Comparison of ENCODE assay signal across 17 mouse cellular contexts in the genomic region with DNA sequence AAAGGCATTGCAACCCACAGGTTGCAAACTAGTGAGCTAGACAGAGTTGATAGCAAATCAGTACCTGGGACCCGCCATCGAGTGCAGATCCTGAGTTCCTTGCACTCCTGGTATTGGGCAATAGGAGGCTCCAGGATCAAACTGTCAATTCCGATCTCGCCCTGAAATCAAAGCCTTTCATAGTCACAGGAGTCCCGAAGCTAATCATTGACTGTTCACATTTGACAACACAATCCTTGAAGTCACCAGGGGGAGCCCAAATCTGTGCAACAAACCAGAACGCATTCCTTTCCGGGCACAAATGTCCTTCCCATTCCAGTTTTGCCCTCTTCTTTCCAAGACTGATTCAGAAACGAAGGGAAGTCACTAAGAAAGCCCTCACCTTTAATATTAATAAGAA. TPM values are rescaled to one million over a fixed set of nuclear protein-coding genes. Genes with fewer than 3 reads are reported as not detected.
DNase-seq lines count a peak whose midpoint lies in the region; ATAC-seq and TF ChIP-seq lines count a peak whose summit lies in the region.
"Had no signal": no experiment of that assay in that cellular context is flagged by ENCODE, and none has a peak within 500 bp of the region (broad histone marks: within the 10 kb centered on the region; RNA-seq: fewer than 3 reads in every experiment).

No protein-coding gene starts in this region.

- no peak for TF ChIP-seq EP300 in heart, adult 2 months (IDR thresholded peaks at IDR 0.05; ENCODE audit: insufficient read depth, low read depth, low read length)
- TF ChIP-seq EP300 in liver, postnatal 0 days (IDR thresholded peaks at IDR 0.05; ENCODE audit: low read depth), result no peak

- no peak overlapping the region for H3K4me3 ChIP-seq in heart, adult 2 months
- no peak overlapping the region for H3K4me3 ChIP-seq in liver, adult 2 months (ENCODE audit: insufficient read depth, low read depth, low read length)
- H3K4me3 ChIP-seq in liver, embryonic 12.5 days, result no peak overlapping the region
- H3K4me3 ChIP-seq in liver, postnatal 0 days (ENCODE audit: low read depth, low read length), result no peak overlapping the region
- H3K4me3 ChIP-seq: gastrocnemius, adult 2 months had no signal

- no peaks in the 10 kb centered on the region for H3K36me3 ChIP-seq in heart, adult 2 months (ENCODE audit: control insufficient read depth, insufficient read depth, low read length)
- no peaks in the 10 kb centered on the region for H3K36me3 ChIP-seq in liver, adult 2 months (ENCODE audit: control insufficient read depth, insufficient read depth, low read length)
- H3K36me3 ChIP-seq in liver, embryonic 12.5 days, result no peaks in the 10 kb centered on the region
- no peaks in the 10 kb centered on the region for H3K36me3 ChIP-seq in liver, postnatal 0 days (replicated peaks; ENCODE audit: insufficient read depth, low read length)

- no peak for ATAC-seq in liver, embryonic 12.5 days
- peak; percentile 64 for ATAC-seq in liver, postnatal 0 days
- ATAC-seq: CD4-positive, CD25-positive, alpha-beta regulatory T cell, adult 4 months had no signal

- no peak overlapping the region for H3K9ac ChIP-seq in heart, adult 2 months (ENCODE audit: low read depth, low read length)
- H3K9ac ChIP-seq in liver, adult 2 months (ENCODE audit: low read depth, low read length), result no peak overlapping the region
- no peak overlapping the region for H3K9ac ChIP-seq in liver, embryonic 12.5 days
- H3K9ac ChIP-seq in liver, postnatal 0 days (replicated peaks), result no peak overlapping the region
- H3K9ac ChIP-seq: hindbrain, embryonic 14.5 days had no signal

- H3K4me2 ChIP-seq in liver, embryonic 12.5 days, result no peak overlapping the region
- H3K4me2 ChIP-seq in liver, postnatal 0 days (ENCODE audit: low read depth, low read length), result no peak overlapping the region
- H3K4me2 ChIP-seq: hindbrain, embryonic 14.5 days had no signal

- H3K4me1 ChIP-seq in heart, adult 2 months (ENCODE audit: control insufficient read depth, insufficient read depth, low read length), result peaks cover 4% of the 10 kb centered on the region; the same call in 1 of the 2 replicates
- H3K4me1 ChIP-seq in liver, adult 2 months (ENCODE audit: control insufficient read depth, insufficient read depth, low read length), result 0 out of 2 replicates have a peak, but pooled peaks cover 3% of the 10 kb centered on the region
- H3K4me1 ChIP-seq in liver, embryonic 12.5 days, result peaks cover 28% of the 10 kb centered on the region
- H3K4me1 ChIP-seq in liver, postnatal 0 days (ENCODE audit: insufficient read depth), result peaks cover 9% of the 10 kb centered on the region

- no peak overlapping the region for H3K27ac ChIP-seq in heart, adult 2 months
- no peak overlapping the region for H3K27ac ChIP-seq in liver, adult 2 months (replicated peaks; ENCODE audit: insufficient read depth, low read depth, low read length)
- H3K27ac ChIP-seq in liver, embryonic 12.5 days, result no peak overlapping the region
- no peak overlapping the region for H3K27ac ChIP-seq in liver, postnatal 0 days (ENCODE audit: low read depth)
- H3K27ac ChIP-seq: hindbrain, embryonic 14.5 days had no signal

- peaks cover 2% of the 10 kb centered on the region for H3K79me2 ChIP-seq in heart, adult 2 months (replicated peaks; ENCODE audit: control insufficient read depth, insufficient read depth, low read length)
- no peaks in the 10 kb centered on the region; the same call in none of the 2 replicates for H3K79me2 ChIP-seq in liver, adult 2 months (ENCODE audit: control insufficient read depth, insufficient read depth, low read length)

- WGBS in heart, adult 2 months, result 53% methylated on average over 8 of the region's 8 CpGs
- 20% methylated on average over 8 of the region's 8 CpGs for WGBS in liver, adult 2 months
- 51% methylated on average over 8 of the region's 8 CpGs for WGBS in liver, embryonic 12.5 days (ENCODE audit: insufficient replicate concordance)
- 51% methylated on average over 8 of the region's 8 CpGs for WGBS in liver, postnatal 0 days (ENCODE audit: insufficient replicate concordance)

- H3K9me3 ChIP-seq in liver, embryonic 12.5 days (replicated peaks), result no peaks in the 10 kb centered on the region
- H3K9me3 ChIP-seq in liver, postnatal 0 days (ENCODE audit: low read length), result no peaks in the 10 kb centered on the region
- H3K9me3 ChIP-seq: G1E had no signal

- no peaks in the 10 kb centered on the region for H3K27me3 ChIP-seq in heart, adult 2 months (ENCODE audit: control insufficient read depth, insufficient read depth, low read length)
- H3K27me3 ChIP-seq in liver, adult 2 months (ENCODE audit: control insufficient read depth, insufficient read depth, low read length), result no peaks in the 10 kb centered on the region
- peaks cover 28% of the 10 kb centered on the region for H3K27me3 ChIP-seq in liver, embryonic 12.5 days (replicated peaks)
- H3K27me3 ChIP-seq in liver, postnatal 0 days (ENCODE audit: insufficient read depth, low read length), result no peaks in the 10 kb centered on the region

- intact Hi-C loops in heart, adult 2 months (cut with DNase I), result no loop called here

- no peak for TF ChIP-seq POLR2A in heart, adult 2 months (IDR thresholded peaks at IDR 0.05; ENCODE audit: insufficient read depth, low read depth, low read length)
- no peak for TF ChIP-seq POLR2A in liver, adult 2 months (IDR thresholded peaks at IDR 0.05; ENCODE audit: extremely low read depth, insufficient read depth, low read length)

- peak; percentile 34 for TF ChIP-seq CTCF in heart, adult 2 months (IDR thresholded peaks at IDR 0.05)
- peak; percentile 29 for TF ChIP-seq CTCF in liver, adult 2 months (IDR thresholded peaks at IDR 0.05; ENCODE audit: low read depth, low read length)
- peak; percentile 50 for TF ChIP-seq CTCF in liver, postnatal 0 days (IDR thresholded peaks at IDR 0.05; ENCODE audit: low read depth)

- DNase-seq in heart, adult 2 months, result no peak
- DNase-seq in heart, adult 8-10 months (ENCODE audit: low spot score), result no peak
- peak; percentile 84 for DNase-seq in liver, adult 2 months (ENCODE audit: extremely low read depth, low read depth, low spot score)
- peak; percentile 5 for DNase-seq in NIH3T3 (ENCODE audit: low read depth)
- peak; percentile 27 for DNase-seq in liver, postnatal 0 days
- no peak for DNase-seq in gastrocnemius, postnatal 4 days (ENCODE audit: low spot score in 2 of 2)
- DNase-seq: adrenal gland, postnatal 25 days; cerebellum, postnatal 36 days; gastrocnemius, adult 2 months; heart, adult 11 months; heart, postnatal 36 days; lung, adult 18-20 months; lung, postnatal 14 days had no signal

RNA-seq across cellular contexts. Expression of a gene that starts 35.7 kb away (rescaled TPM):
- 10 to 100 TPM; 16.6 to 18.8 TPM for total RNA-seq in heart, adult 2 months (2021)
- 9.1 and 9.7 TPM in 2 replicates for polyA plus RNA-seq in heart, adult 2 months (2012; rRNA removed)
- 10 to 100 TPM; 16.7 to 21.1 (median 18.0) TPM for total RNA-seq in heart, adult 8-10 months (2022)
- 1.5 and 1.6 TPM in 2 replicates for total RNA-seq in liver, adult 2 months (2014; rRNA removed)
- 2.4 and 2.7 TPM in 2 replicates for polyA plus RNA-seq in liver, adult 2 months (2012; rRNA removed)
- 8.2 and 8.5 TPM in 2 replicates for polyA plus RNA-seq in liver, embryonic 12.5 days (2016; fragmentation: Nextera tagmentation; extraction: Ambion mirVana)
- 4.5 and 7.5 TPM in 2 replicates for polyA plus RNA-seq in liver, postnatal 0 days (2015; fragmentation: Nextera tagmentation; extraction: Ambion mirVana)
- 10 to 100 TPM; 15.6 to 19.3 TPM for total RNA-seq in gastrocnemius, postnatal 4 days (2021)

Comparison
In these comparisons a context has a peak if more than half of its experiments do, and no peak if none do; other contexts are left out.
1. DNase-seq: peak in liver, adult 2 months (single experiment), NIH3T3 (single experiment) and liver, postnatal 0 days (single experiment); none in heart, adult 2 months (0 of 2), heart, adult 8-10 months (single experiment) and gastrocnemius, postnatal 4 days (0 of 2).
2. Peak in every context shown above with its lines, with median percentiles within 50 percentile points of each other: CTCF ChIP-seq.